Comparison of ENCODE assay signal across 9 mouse cellular contexts in the genomic region with DNA sequence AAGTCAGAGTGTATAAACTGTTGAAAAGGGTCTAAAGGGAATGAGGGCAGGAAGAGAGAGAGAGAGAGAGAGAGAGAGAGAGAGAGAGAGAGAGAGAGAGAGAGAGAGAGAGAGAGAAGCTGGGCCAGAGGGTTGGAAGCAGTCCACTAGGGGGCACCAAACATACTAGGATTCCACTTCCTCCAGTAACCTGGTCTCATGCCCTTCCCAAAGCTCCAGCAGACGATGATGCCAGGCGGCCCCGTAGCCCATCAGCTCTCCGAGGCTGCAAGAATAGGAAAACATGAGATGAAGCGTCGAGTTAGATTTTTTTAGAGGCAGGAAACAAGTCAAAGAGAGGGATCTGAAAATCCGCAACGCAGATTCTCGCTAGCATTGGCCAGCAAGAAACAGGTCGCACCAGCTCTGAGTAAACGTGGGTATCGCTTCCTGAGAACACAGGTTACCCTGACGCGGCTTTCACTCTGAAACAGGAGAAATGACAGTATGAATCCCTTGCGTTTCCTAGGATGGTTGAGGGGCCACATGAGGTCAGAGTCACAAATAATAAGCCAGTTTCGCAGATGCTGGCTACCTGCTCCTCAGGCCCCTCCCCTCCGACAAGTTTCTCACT. TPM values are rescaled to one million over a fixed set of nuclear protein-coding genes. Genes with fewer than 3 reads are reported as not detected.
DNase-seq lines count a peak whose midpoint lies in the region; ATAC-seq and TF ChIP-seq lines count a peak whose summit lies in the region.
"Had no signal": no experiment of that assay in that cellular context is flagged by ENCODE, and none has a peak within 500 bp of the region (broad histone marks: within the 10 kb centered on the region; RNA-seq: fewer than 3 reads in every experiment).

No protein-coding gene starts in this region.

- H3K4me2 ChIP-seq in intestine, postnatal 0 days (replicated peaks; ENCODE audit: low read depth) = peak overlapping the region; percentile 53

- no peaks in the 10 kb centered on the region for H3K36me3 ChIP-seq in intestine, postnatal 0 days (ENCODE audit: control insufficient read depth, insufficient read depth)
- H3K36me3 ChIP-seq: G1E had no signal

- no peaks in the 10 kb centered on the region for H3K9me3 ChIP-seq in intestine, postnatal 0 days (ENCODE audit: control insufficient read depth)
- H3K9me3 ChIP-seq: G1E had no signal

- no peak overlapping the region for H3K27ac ChIP-seq in intestine, postnatal 0 days (ENCODE audit: low read depth, low read length)

- peak; percentile 85 for TF ChIP-seq CTCF in intestine, postnatal 0 days (IDR thresholded peaks at IDR 0.05; ENCODE audit: low read depth)

- H3K4me3 ChIP-seq in intestine, postnatal 0 days (ENCODE audit: low read depth, low read length) = 0 out of 2 replicates have a peak overlapping the region, but pooled peaks have one; percentile 2

- no peaks in the 10 kb centered on the region; the same call in 1 of the 2 replicates for H3K4me1 ChIP-seq in intestine, postnatal 0 days (replicated peaks; ENCODE audit: control insufficient read depth, insufficient read depth, low read length)

- intact Hi-C loops in left cerebral cortex, postnatal 25 days (cut with DNase I) = loop anchor here (1.0 to 10.0 kb wide), 3 partner anchors 23 to 308 kb away; a partner anchor contains a TSS

- ATAC-seq in granulocyte monocyte progenitor cell, adult 5-6 weeks (replicated peaks; ENCODE audit: poor library complexity, severe bottlenecking) = peak; percentile 69
- ATAC-seq in intestine, postnatal 0 days = no peak

- WGBS in intestine, postnatal 0 days = 19% methylated on average over 17 of the region's 17 CpGs

- no peak overlapping the region for H3K9ac ChIP-seq in intestine, postnatal 0 days (ENCODE audit: low read depth, low read length)

- peak; percentile 36 for DNase-seq in ovary, postnatal 10 days (ENCODE audit: low spot score)
- no peak for DNase-seq in ovary, adult 18-20 months (ENCODE audit: low spot score)
- peak; percentile 71 for DNase-seq in embryo, embryonic 11.5 days (ENCODE audit: low read depth, low spot score)
- DNase-seq in left cerebral cortex, postnatal 25 days (ENCODE audit: low spot score in 2 of 2) = peak; percentile 86 to 89
- peak; percentile 89 for DNase-seq in mesoderm, embryonic 11.5 days (ENCODE audit: low read depth, low spot score)
- peak; percentile 88 for DNase-seq in right cerebral cortex, postnatal 4 days

- no peaks in the 10 kb centered on the region for H3K27me3 ChIP-seq in intestine, postnatal 0 days (replicated peaks; ENCODE audit: control insufficient read depth, insufficient read depth, low read length)

RNA-seq across cellular contexts. Expression of a gene that starts 10.6 kb away (rescaled TPM):
- 0.88 TPM in 1 of 2 replicates, not detected in the other for total RNA-seq in granulocyte monocyte progenitor cell, adult 5-6 weeks (2014; fragmentation: Nextera tagmentation)
- 0.26 TPM in 1 of 2 replicates, not detected in the other for total RNA-seq in granulocyte monocyte progenitor cell, adult 5-6 weeks (2017)
- 7.7 and 8.3 TPM in 2 replicates for polyA plus RNA-seq in intestine, postnatal 0 days (2015; fragmentation: Nextera tagmentation; extraction: Ambion mirVana)
- not detected for total RNA-seq in left cerebral cortex, postnatal 25 days (2021)
- polyA plus RNA-seq: G1E had no signal

RNA-seq across cellular contexts. Expression of a gene that starts 20.3 kb away (rescaled TPM):
- total RNA-seq in granulocyte monocyte progenitor cell, adult 5-6 weeks (2014; fragmentation: Nextera tagmentation) = not detected in 2 replicates
- not detected in 2 replicates for total RNA-seq in granulocyte monocyte progenitor cell, adult 5-6 weeks (2017)
- 0.21 TPM in 1 of 2 replicates, not detected in the other for polyA plus RNA-seq in intestine, postnatal 0 days (2015; fragmentation: Nextera tagmentation; extraction: Ambion mirVana)
- total RNA-seq in left cerebral cortex, postnatal 25 days (2021) = 1 to 10 TPM; 1.1 to 1.6 TPM
- total RNA-seq: G1E had no signal
- polyA plus RNA-seq: G1E had no signal
